Mouse (Mus musculus) Muller cell, postnatal 12 days (primary cell): ENCODE data around the gene Kifc5b.
"Not testable (repeated sequence)": the region's sequence is repeated elsewhere in the genome, so short reads cannot be mapped to it uniquely, and the experiment has no call there.

Experiments used
- DNase-seq: peaks from one replicate; pipeline ENCODE4 v3.0.0-alpha.2; 2015; ENCODE audit errors: inconsistent ontology term

Kifc5b gene

GRCm38 (mm10) chr17:26918343-26918742 lies 1.5 kb downstream of the Kifc5b start:
- no peak for DNase-seq

GRCm38 (mm10) chr17:26919516-26919915 lies 2.6 kb downstream of the Kifc5b start:
- not testable (repeated sequence) for DNase-seq

GRCm38 (mm10) chr17:26922368-26922767 lies 5.5 kb downstream of the Kifc5b start:
- DNase-seq = not testable (repeated sequence)

- not testable (repeated sequence) for DNase-seq
Observed at GRCm38 (mm10) chr17:26925414-26925813, 8.5 kb downstream of the Kifc5b start.

GRCm38 (mm10) chr17:26931795-26932194 lies 14.9 kb downstream of the Kifc5b start:
- DNase-seq = peak; percentile 65

- peak; percentile 97 for DNase-seq
Observed at GRCm38 (mm10) chr17:26932839-26933398, 16.0 kb downstream of the Kifc5b start, which contains the start of gene Phf1. TSS of gene Phf1 (plus strand) at chr17:26933052.

GRCm38 (mm10) chr17:26933419-26933818 lies 16.5 kb downstream of the Kifc5b start:
- no peak for DNase-seq

GRCm38 (mm10) chr17:26933885-26934827 lies 17.3 kb downstream of the Kifc5b start:
- no peak for DNase-seq

GRCm38 (mm10) chr17:26935027-26935426 lies 18.1 kb downstream of the Kifc5b start:
- no peak for DNase-seq

GRCm38 (mm10) chr17:26936453-26936852 lies 19.6 kb downstream of the Kifc5b start:
- DNase-seq = no peak

- DNase-seq = no peak
Observed at GRCm38 (mm10) chr17:26936921-26937695, 20.2 kb downstream of the Kifc5b start.

- DNase-seq = no peak
Observed at GRCm38 (mm10) chr17:26937883-26938695, 21.2 kb downstream of the Kifc5b start.

- peak; percentile 47 for DNase-seq
Observed at GRCm38 (mm10) chr17:26938731-26939130, 21.8 kb downstream of the Kifc5b start.

- peak; percentile 100 for DNase-seq
Observed at GRCm38 (mm10) chr17:26939178-26939972, 22.5 kb downstream of the Kifc5b start, which contains the start of gene Cuta. TSS of gene Cuta (minus strand) at chr17:26939569.

GRCm38 (mm10) chr17:26939973-26940300 lies 23.0 kb downstream of the Kifc5b start:
- DNase-seq = no peak

- peak; percentile 65 for DNase-seq
Observed at GRCm38 (mm10) chr17:26941031-26941789, 24.3 kb downstream of the Kifc5b start, which contains the start of gene Syngap1. TSS of gene Syngap1 (plus strand) at chr17:26941253.

GRCm38 (mm10) chr17:26941841-26942570 lies 25.1 kb downstream of the Kifc5b start:
- DNase-seq = no peak

- no peak for DNase-seq
Observed at GRCm38 (mm10) chr17:26945824-26946495, 29.1 kb downstream of the Kifc5b start.
